Comparison of ENCODE assay signal across 24 mouse cellular contexts in the genomic region with DNA sequence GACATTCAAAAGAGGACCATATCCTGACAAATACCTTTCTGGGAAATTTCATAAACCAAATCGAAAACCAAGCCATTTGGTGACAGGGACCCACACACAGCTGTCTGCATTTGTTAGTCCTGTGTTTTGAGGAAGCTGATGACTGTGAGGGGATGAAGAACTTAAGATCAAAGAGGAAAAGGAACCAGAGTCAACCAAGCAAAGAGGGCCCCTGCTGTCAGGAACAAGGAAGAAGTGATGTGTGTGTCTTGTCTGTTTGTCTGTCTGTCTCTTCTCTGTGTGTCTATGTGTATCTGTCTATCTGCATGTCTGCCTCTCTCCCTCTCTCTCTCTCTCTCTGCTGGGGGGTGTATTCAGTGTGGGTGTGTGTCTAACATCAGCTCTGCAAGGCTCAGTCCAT.
DNase-seq lines count a peak whose midpoint lies in the region; ATAC-seq and TF ChIP-seq lines count a peak whose summit lies in the region.
"Had no signal": no experiment of that assay in that cellular context is flagged by ENCODE, and none has a peak within 500 bp of the region (broad histone marks: within the 10 kb centered on the region; RNA-seq: fewer than 3 reads in every experiment).

No protein-coding gene starts in this region.

- H3K4me1 ChIP-seq in heart, embryonic 10.5 days = peaks cover 3% of the 10 kb centered on the region; the same call in 1 of the 2 replicates
- H3K4me1 ChIP-seq in MEL (ENCODE audit: control insufficient read depth in 1 of 2, insufficient read depth in 2 of 2, low read length in 2 of 2) = 0 out of 4 replicates have a peak, but pooled peaks cover 0 to 2% of the 10 kb centered on the region in 2 experiments
- H3K4me1 ChIP-seq in kidney, adult 2 months (ENCODE audit: control insufficient read depth, insufficient read depth, low read length) = no peaks in the 10 kb centered on the region
- H3K4me1 ChIP-seq: embryonic facial prominence, embryonic 15.5 days; forebrain, embryonic 15.5 days; hindbrain, embryonic 12.5 days had no signal

- no peak for TF ChIP-seq EP300 in MEL (IDR thresholded peaks at IDR 0.05; ENCODE audit: low read depth in 1 of 2, low read length in 2 of 2)

- ATAC-seq in megakaryocyte progenitor cell, adult 5-6 weeks (replicated peaks; ENCODE audit: poor library complexity) = peak; percentile 65; the same call in 1 of the 2 replicates
- ATAC-seq: activated CD4-positive, CD25-positive, alpha-beta regulatory T cell, adult 4 months; forebrain, embryonic 15.5 days; hindbrain, embryonic 16.5 days; inflammation-experienced regulatory T-cells, adult 6 months had no signal

- no peak; the same call in 1 of the 2 replicates for TF ChIP-seq RAD21 in MEL (IDR thresholded peaks at IDR 0.05; ENCODE audit: low read depth, low read length)

- no peak overlapping the region for H3K9ac ChIP-seq in MEL (ENCODE audit: control insufficient read depth, low read depth, low read length, poor library complexity, severe bottlenecking)
- H3K9ac ChIP-seq: embryonic facial prominence, embryonic 15.5 days; forebrain, embryonic 15.5 days; heart, embryonic 13.5 days; hindbrain, embryonic 12.5 days had no signal

- H3K27me3 ChIP-seq in heart, embryonic 10.5 days (ENCODE audit: insufficient read depth, poor library complexity, severe bottlenecking) = peaks cover 13% of the 10 kb centered on the region
- H3K27me3 ChIP-seq in MEL (ENCODE audit: control insufficient read depth in 1 of 2, insufficient read depth in 2 of 2, low read length in 2 of 2) = peaks cover 0 to 3% of the 10 kb centered on the region in 2 experiments; a peak in 1 of 4 replicates
- no peaks in the 10 kb centered on the region for H3K27me3 ChIP-seq in kidney, adult 2 months (replicated peaks; ENCODE audit: control insufficient read depth, insufficient read depth, low read length)
- H3K27me3 ChIP-seq: embryonic facial prominence, embryonic 15.5 days; forebrain, embryonic 15.5 days; heart, embryonic 13.5 days; hindbrain, embryonic 12.5 days had no signal

- H3K4me3 ChIP-seq in heart, embryonic 10.5 days = no peak overlapping the region
- no peak overlapping the region for H3K4me3 ChIP-seq in MEL (ENCODE audit: control insufficient read depth in 1 of 2, insufficient read depth in 1 of 2, low read depth in 2 of 2, low read length in 2 of 2)
- no peak overlapping the region for H3K4me3 ChIP-seq in kidney, adult 2 months (ENCODE audit: insufficient read depth, low read depth, low read length)
- H3K4me3 ChIP-seq: embryonic facial prominence, embryonic 15.5 days; forebrain, embryonic 15.5 days; heart, adult 2 months; heart, embryonic 13.5 days; hindbrain, embryonic 12.5 days had no signal

- intact Hi-C loops in heart, postnatal 36 days (cut with DNase I) = no loop called here

- H3K27ac ChIP-seq in heart, embryonic 10.5 days = no peak overlapping the region
- H3K27ac ChIP-seq in MEL (ENCODE audit: control insufficient read depth, low read depth, low read length) = no peak overlapping the region
- no peak overlapping the region for H3K27ac ChIP-seq in kidney, adult 2 months (ENCODE audit: insufficient read depth, low read depth, low read length)
- H3K27ac ChIP-seq: embryonic facial prominence, embryonic 15.5 days; forebrain, embryonic 15.5 days; heart, adult 2 months; hindbrain, embryonic 12.5 days had no signal

- 68% methylated on average over 1 of the region's 1 CpGs for WGBS in heart, embryonic 10.5 days
- WGBS in kidney, adult 2 months = 85% methylated on average over 1 of the region's 1 CpGs

- TF ChIP-seq POLR2A in MEL (IDR thresholded peaks at IDR 0.05; ENCODE audit: control insufficient read depth in 1 of 2, insufficient read depth in 1 of 2, low read depth in 1 of 2, low read length in 2 of 2, poor library complexity in 1 of 2) = no peak
- no peak for TF ChIP-seq POLR2A in kidney, adult 2 months (IDR thresholded peaks at IDR 0.05; ENCODE audit: low read depth, low read length)

- no peaks in the 10 kb centered on the region for H3K79me2 ChIP-seq in MEL (ENCODE audit: control insufficient read depth, insufficient read depth, low read length, poor library complexity)

- DNase-seq in heart, embryonic 10.5 days (ENCODE audit: low spot score) = peak; percentile 13
- DNase-seq in heart, postnatal 36 days = no peak
- DNase-seq in A20 (ENCODE audit: low read depth, low spot score) (peak; percentile 57), MEL (ENCODE audit: low read depth, low spot score) (peak; percentile 64)
- no peak for DNase-seq in layer of hippocampus, postnatal 36 days
- no peak for DNase-seq in kidney, adult 2 months
- DNase-seq in T-cell, adult 2 months (ENCODE audit: low spot score) = no peak
- DNase-seq: adrenal gland, adult 2 months; adrenal gland, postnatal 25 days; cerebellum, adult 18-20 months; cerebellum, adult 9-11 months; cerebellum, postnatal 36 days; embryo, embryonic 11 days; heart, adult 2 months; heart, postnatal 4 days had no signal

- H3K36me3 ChIP-seq in heart, embryonic 10.5 days = no peaks in the 10 kb centered on the region
- no peaks in the 10 kb centered on the region; a peak in 1 of 4 replicates for H3K36me3 ChIP-seq in MEL (ENCODE audit: control insufficient read depth in 1 of 2, insufficient read depth in 2 of 2, low read length in 2 of 2)
- no peaks in the 10 kb centered on the region for H3K36me3 ChIP-seq in kidney, adult 2 months (ENCODE audit: control insufficient read depth, insufficient read depth, low read length)
- H3K36me3 ChIP-seq: embryonic facial prominence, embryonic 15.5 days; forebrain, embryonic 15.5 days; G1E; heart, embryonic 13.5 days; hindbrain, embryonic 12.5 days had no signal

- no peaks in the 10 kb centered on the region for H3K9me3 ChIP-seq in heart, embryonic 10.5 days
- H3K9me3 ChIP-seq in MEL (replicated peaks; ENCODE audit: insufficient read depth, low read length) = no peaks in the 10 kb centered on the region
- H3K9me3 ChIP-seq: embryonic facial prominence, embryonic 15.5 days; forebrain, embryonic 15.5 days; G1E; heart, embryonic 13.5 days; hindbrain, embryonic 12.5 days had no signal

- no peak for TF ChIP-seq CTCF in MEL (IDR thresholded peaks at IDR 0.05 in 2 of 3, conservative IDR thresholded peaks at IDR 0.05 in 1 of 3; ENCODE audit: control insufficient read depth in 1 of 3, insufficient read depth in 1 of 3, low read depth in 2 of 3, low read length in 3 of 3, poor library complexity in 1 of 3, severe bottlenecking in 1 of 3)
- no peak for TF ChIP-seq CTCF in kidney, adult 2 months (conservative IDR thresholded peaks at IDR 0.05; ENCODE audit: insufficient read depth, insufficient read length, low read depth, low read length)

TF ChIP-seq in MEL, 35 proteins besides CTCF, POLR2A, EP300 and RAD21:
- TF ChIP-seq KAT2A (conservative IDR thresholded peaks at IDR 0.05; ENCODE audit: low read depth, low read length) (no peak), MXI1 (IDR thresholded peaks at IDR 0.05; ENCODE audit: low read depth, low read length) (no peak), E2F4 (IDR thresholded peaks at IDR 0.05; ENCODE audit: borderline replicate concordance, low read depth, low read length) (no peak), ELF1 (IDR thresholded peaks at IDR 0.05; ENCODE audit: low read depth, low read length) (no peak), ZNF384 (IDR thresholded peaks at IDR 0.05; ENCODE audit: low read depth, low read length) (no peak), BHLHE40 (IDR thresholded peaks at IDR 0.05; ENCODE audit: borderline replicate concordance, low read depth, low read length) (no peak), MAZ (IDR thresholded peaks at IDR 0.05; ENCODE audit: low read depth, low read length) (no peak), JUND (IDR thresholded peaks at IDR 0.05; ENCODE audit: low read depth, low read length) (no peak), RCOR1 (IDR thresholded peaks at IDR 0.05; ENCODE audit: low read depth, low read length) (no peak), TAL1 (IDR thresholded peaks at IDR 0.05; ENCODE audit: low read length) (no peak), SIN3A (IDR thresholded peaks at IDR 0.05; ENCODE audit: low read length) (no peak)

Comparison
In these comparisons a context has a peak if more than half of its experiments do, and no peak if none do; other contexts are left out.
1. DNase-seq: peak in heart, embryonic 10.5 days (single experiment), A20 (single experiment) and MEL (single experiment); none in heart, postnatal 36 days (0 of 2), layer of hippocampus, postnatal 36 days (0 of 2), kidney, adult 2 months (single experiment) and T-cell, adult 2 months (single experiment).